Mouse (Mus musculus) ES-E14 (cell line): Measurements from ENCODE around the gene Eif2ak2.

Experiments
- CHD2 ChIP-seq: IDR thresholded peaks from 2 replicates; pipeline ENCODE4 v1.6.1; 2014; ENCODE audit warnings: mild to moderate bottlenecking, low read depth, low read length, inconsistent platforms
- ZC3H11A ChIP-seq: IDR thresholded peaks from 2 replicates; pipeline ENCODE4 v1.6.1; 2012; ENCODE audit warnings: low read depth, mild to moderate bottlenecking, inconsistent platforms, low read length, borderline replicate concordance
- ZNF384 ChIP-seq: IDR thresholded peaks from 2 replicates; pipeline ENCODE4 v1.6.1; 2012; ENCODE audit warnings: low read depth, low read length, inconsistent platforms

- no peak for TF ChIP-seq ZNF384
- TF ChIP-seq ZC3H11A, result no peak
- TF ChIP-seq CHD2, result no peak
These were observed 46.3 kb downstream of the Eif2ak2 start for GRCm38 (mm10) chr17:78836056-78836455.
